Mouse (Mus musculus) left cerebral cortex, adult 2 months (tissue): ENCODE measurements at regions not wholly inside any gene's neighbourhood (a gene's known extent, or its start where the extent isn't known, plus 50 kb on each side); places are given as distances from the start of the nearest gene placed in this dataset.

Experiments
- DNase-seq, 2 experiments: peaks; one replicate each; pipeline ENCODE4 v3.0.0; 2021 to 2022; ENCODE audit warnings: low spot score in 2 of 2, mixed read lengths in 1 of 2; ENCODE audit errors: extremely low spot score in 1 of 2
- H3K27ac ChIP-seq: fragments of 200-600 bp; 2 replicates; pipeline ENCODE4 v1.8.1; 2022
- H3K4me3 ChIP-seq: fragments of 200-600 bp; 2 replicates; pipeline ENCODE4 v1.8.1; 2022
- CTCF ChIP-seq: fragments of 200-600 bp; IDR thresholded peaks from 2 replicates; pipeline ENCODE4 v1.8.1; 2022; ENCODE audit warnings: antibody characterized with exemption, mild to moderate bottlenecking, moderate library complexity
- intact Hi-C: fragments of 180-260 bp; cut with DNase I; formaldehyde crosslinking; loops from one replicate; pipeline ENCODE4 v1.15.1; 2025

DNA sequence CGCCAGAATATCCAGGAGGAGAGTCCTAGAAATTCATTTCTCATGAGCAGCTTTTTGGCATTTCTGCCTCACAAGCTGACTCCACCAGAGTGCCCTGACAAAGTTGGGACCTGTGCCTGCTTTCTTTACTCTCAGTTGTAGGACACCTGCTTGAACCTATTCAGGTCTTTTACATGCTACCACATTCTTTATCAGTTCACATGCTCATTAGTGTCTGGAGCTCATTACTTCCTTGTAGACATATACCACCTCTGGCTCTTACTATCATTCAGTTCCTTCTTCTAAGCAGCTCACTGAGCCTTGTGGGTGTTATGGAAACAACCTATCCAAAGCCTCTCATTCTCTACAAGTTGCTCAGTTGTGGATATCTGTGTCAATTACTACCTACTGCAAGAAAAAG is 363.4 kb upstream of the Gm5150 start:
- no peak for TF ChIP-seq CTCF
- DNase-seq, result no peak
- no peak overlapping the region for H3K27ac ChIP-seq
- intact Hi-C loops, result no loop called here
- H3K4me3 ChIP-seq, result no peak overlapping the region

DNA sequence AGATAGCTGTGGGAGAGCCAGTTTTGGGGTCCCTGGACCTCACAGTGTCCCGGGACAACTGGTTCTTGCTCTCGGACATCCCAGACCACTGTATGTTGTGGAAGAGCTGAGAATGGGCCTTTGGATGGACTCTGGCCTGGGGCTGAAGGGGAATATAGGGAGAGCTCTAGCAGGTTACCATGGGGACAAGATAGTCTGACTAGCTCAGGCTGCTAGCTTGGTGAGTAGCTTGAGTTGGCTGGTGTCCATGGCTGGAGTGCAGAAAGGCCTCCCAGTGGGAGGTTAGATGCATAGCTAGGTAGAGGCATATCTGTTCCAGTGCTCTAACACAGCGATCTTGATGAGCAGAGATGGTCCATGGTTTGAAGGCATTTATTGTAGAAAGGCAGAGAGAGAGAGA is 356.9 kb upstream of the Gm5150 start:
- intact Hi-C loops, result no loop called here
- no peak for DNase-seq
- no peak overlapping the region for H3K4me3 ChIP-seq
- H3K27ac ChIP-seq, result no peak overlapping the region
- no peak for TF ChIP-seq CTCF

DNA sequence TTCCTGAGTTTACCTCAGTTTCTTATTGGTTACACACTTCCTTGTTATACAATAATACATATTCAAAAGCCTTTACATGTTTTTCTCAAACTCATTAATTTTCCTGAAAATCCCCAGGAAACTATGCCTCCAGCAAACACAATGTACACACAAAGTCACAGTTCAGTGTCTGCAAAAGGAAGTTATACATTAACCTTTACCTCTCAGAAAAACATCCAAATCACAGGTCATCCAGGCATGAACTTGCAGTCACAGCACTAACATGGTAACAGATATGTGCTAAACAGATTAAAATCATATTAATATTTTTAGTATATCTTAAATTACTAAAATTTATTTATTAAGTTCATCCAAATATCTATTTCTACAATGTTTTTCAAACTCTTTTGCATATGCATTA is 352.8 kb upstream of the Gm5150 start:
- intact Hi-C loops, result no loop called here
- no peak for DNase-seq
- Histone ChIP-seq H3K4me3 (no peak overlapping the region), H3K27ac (no peak overlapping the region)
- TF ChIP-seq CTCF, result no peak

DNA sequence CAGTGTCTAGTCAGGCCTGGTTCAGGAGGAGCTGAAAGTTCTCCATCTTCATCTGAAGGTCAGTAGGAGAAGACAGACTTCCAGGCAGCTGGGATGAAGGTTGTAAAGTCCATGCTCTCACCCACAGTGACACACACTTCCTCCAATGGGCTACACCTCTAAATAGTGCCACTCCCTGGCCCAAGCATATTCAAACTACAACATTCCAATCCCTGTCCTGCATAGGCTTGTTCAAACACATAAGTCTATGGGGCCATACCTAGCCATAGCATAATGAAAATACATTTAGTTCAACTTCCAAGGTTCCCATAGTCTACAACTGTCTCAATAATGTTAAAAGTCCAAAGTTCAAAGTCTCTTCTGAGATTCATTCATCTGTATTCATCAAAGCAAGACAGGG is 324.5 kb upstream of the Gm5150 start:
- intact Hi-C loops, result no loop called here
- DNase-seq, result no peak

DNA sequence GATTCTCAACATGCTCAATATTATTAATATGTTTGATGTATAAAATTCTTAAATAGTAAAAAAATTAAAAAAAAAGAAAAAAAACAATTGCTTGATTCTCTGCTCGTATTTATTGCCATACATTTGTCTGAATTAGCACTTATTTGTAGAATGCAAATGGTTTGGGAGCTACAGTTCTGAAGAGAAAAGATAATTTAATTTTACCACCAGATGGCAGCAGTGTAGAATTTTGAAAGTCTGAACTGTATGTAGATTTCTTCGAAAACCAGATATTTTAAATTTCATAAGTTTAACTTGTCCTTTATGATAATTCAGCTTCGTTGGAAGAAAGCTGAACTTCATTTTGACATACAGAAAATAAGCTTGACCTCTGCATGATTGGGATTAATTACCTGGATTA is 304.6 kb upstream of the Gm5150 start:
- no peak for DNase-seq
- intact Hi-C loops, result loop anchor here (5.0 kb wide), 2 partner anchors 156 to 1561 kb away; no protein-coding TSS in a partner anchor
- peak; percentile 61 for TF ChIP-seq CTCF

More for the DNA sequence above, 324.5 kb upstream of the Gm5150 start:
- H3K27ac ChIP-seq, result no peak overlapping the region
- no peak for TF ChIP-seq CTCF
- H3K4me3 ChIP-seq, result no peak overlapping the region

DNA sequence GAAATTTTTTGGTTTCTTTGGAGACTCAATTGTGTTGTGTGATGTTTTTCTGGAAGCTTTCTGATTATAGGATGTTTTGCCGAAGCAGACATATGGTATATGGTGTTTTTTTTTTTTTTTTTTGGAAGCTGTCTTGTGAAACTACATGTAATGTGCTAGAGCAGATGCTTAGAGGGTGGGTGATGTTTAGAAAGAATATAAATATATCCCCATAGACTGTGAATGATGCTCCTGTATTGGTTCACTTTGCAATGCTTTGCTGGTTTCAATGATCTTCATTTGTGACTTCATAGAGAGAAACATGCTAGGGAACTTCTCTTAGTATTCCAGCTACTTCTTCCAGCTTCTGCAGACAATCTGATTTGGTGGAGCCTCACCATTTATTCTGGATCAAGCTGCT is 271.2 kb upstream of the Gm5150 start:
- intact Hi-C loops, result no loop called here
- no peak for TF ChIP-seq CTCF
- H3K27ac ChIP-seq, result 0 out of 2 replicates have a peak overlapping the region, but pooled peaks have one; percentile 28
- H3K4me3 ChIP-seq, result no peak overlapping the region
- DNase-seq, result no peak

More for the DNA sequence above, 304.6 kb upstream of the Gm5150 start:
- H3K4me3 ChIP-seq, result no peak overlapping the region
- H3K27ac ChIP-seq, result no peak overlapping the region
